8 mouse cellular contexts compared by ENCODE assay signal in the genomic region with DNA sequence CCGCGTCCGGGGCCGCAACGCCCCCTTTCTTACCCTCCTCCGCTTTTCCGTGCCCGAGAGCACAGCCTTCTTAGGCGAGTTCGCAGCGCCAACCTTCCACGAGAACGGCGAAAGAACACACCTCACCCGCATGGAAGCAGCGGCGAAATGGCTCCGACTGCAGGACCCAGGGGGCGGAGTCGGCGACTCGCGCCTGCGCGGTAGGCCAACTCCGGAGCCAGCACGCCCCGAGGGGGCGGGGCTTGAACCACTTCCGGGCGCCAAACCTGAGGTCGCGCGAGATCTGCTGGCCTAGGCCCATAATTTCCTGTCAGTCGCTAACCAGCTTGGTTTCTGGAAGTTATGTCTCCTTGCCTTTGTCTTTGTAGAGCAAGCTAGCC. TPM values are rescaled to one million over a fixed set of nuclear protein-coding genes. Genes with fewer than 3 reads are reported as not detected.
DNase-seq lines count a peak whose midpoint lies in the region; ATAC-seq lines count a peak whose summit lies in the region.

A gene (minus strand): TSS at position 161 of the 380 bp plus-strand sequence.

- no peaks in the 10 kb centered on the region for H3K27me3 ChIP-seq in hindbrain, embryonic 14.5 days (ENCODE audit: control insufficient read depth, insufficient read depth, low read length)

- H3K4me1 ChIP-seq in hindbrain, embryonic 14.5 days (replicated peaks; ENCODE audit: control insufficient read depth, insufficient read depth, low read length) = peaks cover 29% of the 10 kb centered on the region

- 0% methylated on average over 35 of the region's 35 CpGs for WGBS in hindbrain, embryonic 14.5 days

- peak; percentile 93 for ATAC-seq in hindbrain, embryonic 14.5 days (ENCODE audit: low FRiP score)

- peak within 1 kb of the TSS; percentile 94 for H3K4me2 ChIP-seq in hindbrain, embryonic 14.5 days (replicated peaks)

- H3K9ac ChIP-seq in hindbrain, embryonic 14.5 days = peak within 1 kb of the TSS; percentile 86

- peak within 1 kb of the TSS; percentile 90 for H3K27ac ChIP-seq in hindbrain, embryonic 14.5 days

- no peaks in the 10 kb centered on the region for H3K9me3 ChIP-seq in hindbrain, embryonic 14.5 days (ENCODE audit: control insufficient read depth, low read length)

- H3K36me3 ChIP-seq in hindbrain, embryonic 14.5 days (replicated peaks; ENCODE audit: control insufficient read depth, insufficient read depth) = peaks cover 9% of the 10 kb centered on the region

- peak; percentile 93 for DNase-seq in R1 (ENCODE audit: low read depth, low spot score)
- peak; percentile 99 to 100 for DNase-seq in cerebellum, postnatal 25 days
- DNase-seq in frontal cortex, postnatal 25 days (ENCODE audit: low spot score in 2 of 2) = peak; percentile 97 to 98
- peak; percentile 99 for DNase-seq in hindbrain, embryonic 14.5 days (ENCODE audit: low spot score)
- peak; percentile 98 for DNase-seq in layer of hippocampus, postnatal 36 days
- peak; percentile 97 for DNase-seq in lung, postnatal 36 days
- DNase-seq in retina, postnatal 1 day = peak; percentile 97
- peak; percentile 96 to 98 for DNase-seq in urinary bladder, adult 18-20 months (ENCODE audit: low spot score in 2 of 2)

- peak within 1 kb of the TSS; percentile 79 for H3K4me3 ChIP-seq in hindbrain, embryonic 14.5 days (replicated peaks; ENCODE audit: low read length)

RNA-seq across cellular contexts. Expression of the gene that starts here (rescaled TPM):
- 23.7 and 26.2 TPM in 2 replicates for polyA plus RNA-seq in hindbrain, embryonic 14.5 days (2014; fragmentation: Nextera tagmentation; extraction: Ambion mirVana)
- 100 to 1,000 TPM; 119 to 124 TPM for total RNA-seq in layer of hippocampus, postnatal 36 days (2021)

Comparison
In these comparisons a context has a peak if more than half of its experiments do, and no peak if none do; other contexts are left out.
1. Peak in every context shown above with its lines: DNase-seq, ATAC-seq, H3K4me3 ChIP-seq and H3K27ac ChIP-seq.